Mouse (Mus musculus) inflammation-experienced regulatory T-cells, adult 6 months (primary cell): ENCODE results near the gene Siglecg. TPM values are rescaled to one million over a fixed set of nuclear protein-coding genes. Genes with fewer than 3 reads are reported as not detected.
"Not testable (repeated sequence)": the region's sequence is repeated elsewhere in the genome, so short reads cannot be mapped to it uniquely, and the experiment has no call there.

Experiments used
- ATAC-seq: one replicate; pipeline ENCODE4 v1.8.0; 2017
- polyA plus RNA-seq, 3 experiments: library from polyadenylated mRNA; unstranded; fragments of 100-300 nt; shearing (Covaris generic); gene quantifications; one replicate each; pipeline ENCODE4 v1.2.1; 2017

The Siglecg gene
- 1 to 10 TPM in 2 of 3 experiments, not detected in 1; 1.5 to 2.0 TPM for polyA plus RNA-seq

GRCm38 (mm10) chr7:43408131-43408553, at the start of gene Siglecg:
TSS of gene Siglecg (plus strand) at chr7:43408204.
- no peak for ATAC-seq

DNA sequence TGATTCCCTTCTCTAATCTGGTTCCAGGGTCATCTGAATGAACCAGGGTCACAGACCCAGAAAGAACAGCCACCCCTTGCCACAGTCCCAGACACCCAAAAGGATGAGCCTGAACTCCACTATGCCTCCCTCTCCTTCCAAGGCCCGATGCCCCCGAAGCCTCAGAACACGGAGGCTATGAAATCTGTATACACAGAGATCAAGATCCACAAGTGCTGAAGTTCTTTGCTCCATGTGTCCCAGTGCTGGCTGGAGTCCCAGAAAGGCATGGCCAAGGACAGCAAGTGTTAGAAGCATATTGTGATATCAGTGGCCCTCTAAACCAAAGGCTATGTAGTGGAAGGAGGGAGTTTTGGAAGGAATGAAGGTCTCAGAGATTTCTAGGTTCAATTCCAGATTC, 49.4 kb upstream of the Siglecg start:
- ATAC-seq: no peak

DNA sequence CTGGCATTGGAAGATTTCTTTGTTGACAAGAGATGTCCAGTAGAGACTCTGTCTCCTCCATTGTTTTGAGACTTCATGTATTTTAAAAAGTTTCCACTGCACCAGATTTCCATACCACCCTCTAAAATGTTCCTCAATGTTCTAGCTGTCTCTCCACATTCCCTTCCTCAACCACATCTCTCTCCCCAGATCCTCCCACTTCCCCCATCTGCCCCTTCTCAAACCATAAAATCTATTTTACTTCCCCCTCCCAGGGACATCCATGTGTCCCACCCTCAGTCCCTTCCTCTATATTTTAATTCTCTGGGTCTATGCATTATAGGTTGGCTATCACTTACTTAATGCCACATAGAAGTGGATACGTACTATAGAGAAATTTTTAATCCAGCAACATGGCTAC, 46.6 kb upstream of the Siglecg start:
- ATAC-seq: no peak

- no peak for ATAC-seq
Observed at GRCm38 (mm10) chr7:43362021-43362420, 46.0 kb upstream of the Siglecg start.

DNA sequence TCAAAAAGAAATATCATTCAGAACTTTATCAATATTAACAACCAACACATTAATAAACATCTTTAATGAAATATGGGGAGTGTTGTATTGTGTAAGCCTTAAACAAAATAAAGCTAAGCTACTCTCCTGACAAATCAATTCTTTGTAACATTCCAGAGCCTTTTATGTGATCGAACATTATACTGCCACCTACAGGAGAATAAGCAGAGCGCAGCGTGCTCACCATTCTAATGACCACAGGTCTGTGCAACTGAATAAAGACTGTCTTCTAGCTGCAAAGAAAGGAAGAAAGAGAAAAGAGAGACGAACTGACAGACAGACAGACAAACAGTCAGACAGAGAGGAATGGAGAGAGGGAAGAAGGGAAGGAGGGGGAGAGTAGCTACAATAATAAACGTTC, 29.8 kb upstream of the Siglecg start:
- peak; percentile 67 for ATAC-seq

DNA sequence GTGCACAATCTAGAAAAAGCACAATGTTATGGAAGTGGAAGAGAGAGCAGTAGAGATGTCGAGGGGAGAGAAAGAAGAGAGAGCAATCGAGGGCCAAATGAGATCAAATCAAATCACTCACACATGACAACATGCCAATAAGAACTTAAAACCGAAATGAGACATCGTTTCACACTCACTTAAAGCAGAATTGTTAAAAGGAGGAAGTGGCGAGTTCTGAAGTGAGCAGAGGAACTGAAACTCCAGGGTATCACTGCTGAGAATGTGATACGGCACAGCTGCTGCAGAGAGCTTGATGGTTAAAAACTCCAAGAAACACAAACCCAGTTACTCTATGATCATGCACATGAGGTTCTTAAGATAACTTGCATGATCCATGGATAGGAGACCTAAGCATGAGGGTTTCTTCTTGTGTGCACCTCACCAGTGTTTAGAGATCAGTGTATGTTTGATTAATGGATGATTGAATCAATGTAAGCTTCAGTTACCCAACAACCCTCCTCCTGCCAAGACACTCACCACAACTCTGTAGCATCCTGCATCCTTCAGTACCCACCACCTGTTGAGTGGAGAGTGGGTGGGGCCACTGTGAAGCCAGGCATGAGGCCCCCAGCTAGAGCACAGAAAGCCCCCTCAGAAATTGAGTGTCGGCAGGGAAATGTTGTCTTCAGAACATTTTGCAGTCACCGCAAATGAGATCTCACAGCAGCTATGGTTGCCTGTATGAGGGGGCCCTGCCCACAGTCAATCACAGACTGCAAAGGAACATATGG, 15.5 kb upstream of the Siglecg start:
- no peak for ATAC-seq

DNA sequence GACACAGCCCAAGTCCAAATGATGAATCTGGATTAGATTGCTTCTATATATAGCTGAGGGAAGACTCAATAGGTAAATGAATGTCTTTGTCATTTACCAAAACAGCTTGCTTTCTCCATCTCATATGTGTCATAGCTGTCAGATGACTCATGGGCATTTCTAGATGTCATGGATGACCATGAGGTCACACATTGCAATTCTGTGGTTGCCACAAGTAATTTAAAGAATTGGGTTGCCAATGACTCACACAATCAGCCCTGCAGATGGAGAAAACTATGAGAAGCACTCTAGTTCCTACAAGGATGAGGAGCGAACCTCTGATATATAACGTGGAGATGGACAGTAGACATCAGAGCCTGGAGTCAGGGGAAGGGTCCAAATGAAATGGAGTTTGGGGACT, 8.5 kb upstream of the Siglecg start:
- ATAC-seq: no peak

- ATAC-seq: no peak
Observed at GRCm38 (mm10) chr7:43402718-43403117, 5.3 kb upstream of the Siglecg start.

DNA sequence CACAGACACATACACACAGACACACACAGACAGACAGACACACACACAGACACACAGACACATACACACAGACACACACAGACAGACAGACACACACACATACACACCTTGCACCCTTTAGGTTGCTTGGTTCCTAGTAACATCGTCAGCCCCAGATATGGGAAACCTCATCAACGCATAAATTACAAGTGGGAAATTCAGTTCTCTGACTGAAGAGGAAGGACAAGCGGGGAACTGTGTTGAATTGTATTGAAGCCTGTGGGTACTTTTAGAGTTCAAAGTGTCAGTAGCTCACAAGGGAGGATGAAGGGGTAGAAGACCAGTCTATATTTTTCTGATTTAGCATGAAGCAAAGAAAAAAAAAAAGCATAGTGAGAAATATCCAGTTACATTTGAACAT, 431 bp upstream of the Siglecg start:
- no peak for ATAC-seq

GRCm38 (mm10) chr7:43409084-43409483, 1.1 kb downstream of the Siglecg start:
- ATAC-seq: no peak

GRCm38 (mm10) chr7:43411724-43412123, 3.7 kb downstream of the Siglecg start:
- not testable (repeated sequence) for ATAC-seq

GRCm38 (mm10) chr7:43417298-43417697, 9.3 kb downstream of the Siglecg start:
- no peak for ATAC-seq

GRCm38 (mm10) chr7:43422995-43423617, 15.1 kb downstream of the Siglecg start:
- peak; percentile 93 for ATAC-seq

GRCm38 (mm10) chr7:43423991-43424625, 16.1 kb downstream of the Siglecg start:
- ATAC-seq: peak; percentile 54

DNA sequence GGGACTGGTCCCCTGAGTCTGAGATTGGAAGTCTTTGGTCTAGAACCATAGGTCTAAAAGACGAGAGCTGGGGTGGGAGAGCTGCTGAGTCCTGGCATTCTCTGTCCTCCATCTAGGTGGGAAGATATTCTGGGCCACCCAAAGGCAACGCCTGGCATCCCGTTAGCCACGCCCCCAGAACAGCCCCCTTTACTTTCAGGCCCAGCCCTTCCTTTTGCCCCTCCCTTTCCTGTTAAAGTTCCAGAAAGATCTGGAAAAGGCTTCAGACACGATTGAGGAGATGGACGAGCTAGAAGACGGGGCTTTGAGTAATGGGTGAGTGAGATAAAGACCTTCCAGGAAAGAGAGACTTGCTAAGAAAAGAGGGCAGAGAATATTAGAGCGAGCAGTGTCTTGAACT, 19.4 kb downstream of the Siglecg start, which contains the start of gene Lim2:
Lim2 (plus strand) TSS at position 265 of the 400 bp plus-strand sequence.
- no peak for ATAC-seq

- ATAC-seq: no peak
Observed at GRCm38 (mm10) chr7:43429500-43429899, 21.5 kb downstream of the Siglecg start.

DNA sequence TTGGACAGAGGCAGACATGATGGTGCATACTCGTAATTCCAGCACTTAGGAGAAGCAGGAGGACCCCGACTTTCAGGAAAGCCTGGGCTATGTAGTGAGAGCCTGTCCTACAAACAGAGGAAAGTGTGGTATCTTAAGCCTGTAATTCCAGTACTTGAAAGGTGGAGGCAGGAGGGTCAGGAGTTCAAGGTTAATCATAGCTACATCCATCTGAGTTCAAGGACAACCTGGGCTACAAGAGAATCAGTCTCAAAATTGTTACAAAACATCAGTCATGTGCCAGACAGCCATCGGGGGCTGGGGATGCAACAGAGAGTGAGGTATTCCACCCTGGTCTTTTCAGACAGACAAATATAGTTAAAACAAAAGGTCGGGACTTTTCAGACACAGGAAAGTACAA, 24.9 kb downstream of the Siglecg start:
- ATAC-seq: no peak

DNA sequence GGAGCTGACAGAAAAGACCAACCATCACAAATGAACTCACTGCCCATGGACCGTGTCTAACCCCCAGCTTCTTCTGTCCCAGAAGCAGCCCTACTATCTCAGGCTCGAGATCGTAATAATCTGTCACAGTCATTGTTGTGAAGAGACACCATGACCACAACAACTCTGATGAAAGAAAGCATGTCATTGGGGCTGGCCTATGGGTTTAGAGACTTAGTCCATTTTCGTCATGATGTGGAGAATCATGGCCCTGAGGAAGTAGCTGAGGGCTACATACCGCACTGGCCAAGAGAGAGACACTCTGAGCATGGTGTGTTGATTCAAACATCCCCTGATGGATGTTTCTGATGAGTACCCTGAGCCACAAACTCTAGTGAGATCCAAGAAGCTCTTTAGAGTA, 26.7 kb downstream of the Siglecg start:
- ATAC-seq: no peak

DNA sequence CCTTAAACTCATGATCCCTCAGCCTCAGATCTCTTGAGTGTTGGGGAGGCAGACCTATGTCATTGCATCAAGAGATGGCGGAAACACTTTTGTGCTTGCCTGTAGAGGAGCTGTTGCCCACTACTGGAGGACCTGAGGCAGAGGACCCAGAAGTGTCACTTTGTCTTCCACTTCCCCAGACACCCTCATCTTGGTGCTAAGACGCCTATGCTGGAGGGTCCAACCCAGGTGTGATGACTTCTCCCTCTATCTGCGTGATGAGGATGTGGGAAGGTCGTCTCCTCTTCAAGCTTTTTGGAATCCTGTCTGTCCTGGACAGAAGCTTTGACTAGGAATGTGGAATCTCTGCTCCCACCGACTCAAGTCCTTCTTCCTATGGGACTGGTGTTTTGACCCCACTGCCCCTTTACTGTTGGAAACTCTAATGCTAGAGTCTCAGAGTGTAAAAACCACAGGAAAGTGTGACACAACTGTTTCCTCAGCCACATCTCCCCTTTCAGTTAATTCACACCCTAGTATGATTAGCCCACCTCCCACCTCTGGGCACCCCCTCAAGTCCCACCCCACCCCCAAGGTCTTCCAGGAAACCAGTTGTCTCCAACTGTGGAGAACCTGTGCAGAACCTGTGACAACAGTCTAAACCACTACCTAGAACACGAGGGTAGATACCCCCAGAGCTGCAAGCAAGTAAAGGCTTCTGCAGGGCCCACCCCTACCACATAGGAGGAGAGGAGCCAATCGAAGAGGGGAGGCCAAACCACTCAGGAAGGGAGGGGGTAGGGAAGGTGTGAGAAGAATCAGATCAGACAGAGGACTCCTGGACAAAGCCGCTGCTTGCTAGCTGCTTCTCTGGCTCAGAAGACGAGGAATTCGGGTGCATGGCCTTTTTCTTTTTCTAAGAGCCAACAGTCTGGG, 28.6 kb downstream of the Siglecg start, which contains the start of gene Nkg7:
Nkg7 (plus strand) TSS at position 733 of the 915 bp plus-strand sequence.
- no peak for ATAC-seq

DNA sequence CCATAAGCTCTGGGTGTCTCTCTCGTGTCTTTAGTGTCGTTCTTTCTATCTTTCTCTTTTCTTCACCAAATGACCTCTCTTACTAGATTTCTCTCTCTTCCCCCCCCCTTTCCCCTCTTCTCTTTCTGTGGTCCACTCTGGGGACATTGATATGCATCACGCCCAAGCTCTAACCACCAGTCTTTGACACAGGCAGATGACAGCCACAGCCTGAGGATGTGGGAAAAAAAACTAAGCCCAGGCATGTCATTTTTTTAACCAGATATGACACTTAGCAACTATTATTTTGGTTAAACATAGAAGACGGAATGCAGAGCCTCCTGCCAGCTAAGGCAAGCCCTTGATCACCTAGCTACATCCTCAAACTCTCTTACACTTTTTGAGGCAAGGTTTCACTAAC, 30.6 kb downstream of the Siglecg start:
- ATAC-seq: peak; percentile 14

GRCm38 (mm10) chr7:43440482-43440881, 32.5 kb downstream of the Siglecg start, which contains the start of gene Cldnd2:
TSS of gene Cldnd2 (plus strand) at chr7:43440782.
- ATAC-seq: no peak

- no peak for ATAC-seq
Observed at GRCm38 (mm10) chr7:43441071-43441470, 33.1 kb downstream of the Siglecg start.
